Mouse (Mus musculus) adrenal gland, adult 18-20 months (tissue): ENCODE results near the gene Lmf1. TPM values are rescaled to one million over a fixed set of nuclear protein-coding genes. Genes with fewer than 3 reads are reported as not detected.

Experiments used
- DNase-seq, 2 experiments: peaks; one replicate each; pipeline ENCODE4 v3.0.0; 2021 to 2022; ENCODE audit warnings: low spot score in 2 of 2
- total RNA-seq, 2 experiments: library from RNA; stranded (reverse); gene quantifications; 1 replicate in 1 of 2; 2 replicates in 1 of 2; pipeline ENCODE4 v1.2.3; 2021

Lmf1 gene
- total RNA-seq, 2 experiments from 2014 or later = 36.9 to 38.7 TPM

GRCm38 (mm10) chr17:25597537-25597936 lies 18.7 kb downstream of the Lmf1 start:
- DNase-seq = no peak

GRCm38 (mm10) chr17:25602366-25602765 lies 23.5 kb downstream of the Lmf1 start:
- DNase-seq = no peak

- DNase-seq = no peak
These were observed 25.3 kb downstream of the Lmf1 start for GRCm38 (mm10) chr17:25604234-25604633.

GRCm38 (mm10) chr17:25608137-25608785 lies 29.4 kb downstream of the Lmf1 start:
- DNase-seq = no peak

- DNase-seq = no peak
These were observed 30.1 kb downstream of the Lmf1 start for GRCm38 (mm10) chr17:25608821-25609505.

GRCm38 (mm10) chr17:25609506-25609828 lies 30.6 kb downstream of the Lmf1 start:
- DNase-seq = no peak

GRCm38 (mm10) chr17:25610151-25610550 lies 31.3 kb downstream of the Lmf1 start:
- peak in 1 of 2 experiments; percentile 19 for DNase-seq

- no peak for DNase-seq
These were observed 33.7 kb downstream of the Lmf1 start for GRCm38 (mm10) chr17:25612537-25612936.

GRCm38 (mm10) chr17:25613323-25613722 lies 34.4 kb downstream of the Lmf1 start:
- DNase-seq = no peak

GRCm38 (mm10) chr17:25614723-25615510 lies 36.0 kb downstream of the Lmf1 start:
- no peak for DNase-seq

GRCm38 (mm10) chr17:25618508-25619056 lies 39.7 kb downstream of the Lmf1 start:
- DNase-seq = peak in 1 of 2 experiments; percentile 21

GRCm38 (mm10) chr17:25623441-25623840 lies 44.6 kb downstream of the Lmf1 start:
- no peak for DNase-seq

- no peak for DNase-seq
These were observed 45.0 kb downstream of the Lmf1 start for GRCm38 (mm10) chr17:25623935-25624334.

GRCm38 (mm10) chr17:25624446-25625119 lies 45.7 kb downstream of the Lmf1 start:
- DNase-seq = no peak

- no peak for DNase-seq
These were observed 46.4 kb downstream of the Lmf1 start for GRCm38 (mm10) chr17:25625282-25625681.

GRCm38 (mm10) chr17:25626196-25627043 lies 47.5 kb downstream of the Lmf1 start:
- no peak for DNase-seq

- no peak for DNase-seq
These were observed 51.4 kb downstream of the Lmf1 start for GRCm38 (mm10) chr17:25630313-25630712.

GRCm38 (mm10) chr17:25634070-25634469 lies 55.2 kb downstream of the Lmf1 start:
- DNase-seq = no peak

- DNase-seq = no peak
These were observed 56.5 kb downstream of the Lmf1 start for GRCm38 (mm10) chr17:25635387-25635786.

- DNase-seq = no peak
These were observed 56.9 kb downstream of the Lmf1 start for GRCm38 (mm10) chr17:25635806-25636205.
